Mouse (Mus musculus): ENCODE data around the gene Ccdc61. TPM values are rescaled to one million over a fixed set of nuclear protein-coding genes. Genes with fewer than 3 reads are reported as not detected.

Gene Ccdc61
- polyA plus RNA-seq (2014; fragmentation: Nextera tagmentation; extraction: Ambion mirVana): 20.8 and 21.1 TPM in 2 replicates

DNA sequence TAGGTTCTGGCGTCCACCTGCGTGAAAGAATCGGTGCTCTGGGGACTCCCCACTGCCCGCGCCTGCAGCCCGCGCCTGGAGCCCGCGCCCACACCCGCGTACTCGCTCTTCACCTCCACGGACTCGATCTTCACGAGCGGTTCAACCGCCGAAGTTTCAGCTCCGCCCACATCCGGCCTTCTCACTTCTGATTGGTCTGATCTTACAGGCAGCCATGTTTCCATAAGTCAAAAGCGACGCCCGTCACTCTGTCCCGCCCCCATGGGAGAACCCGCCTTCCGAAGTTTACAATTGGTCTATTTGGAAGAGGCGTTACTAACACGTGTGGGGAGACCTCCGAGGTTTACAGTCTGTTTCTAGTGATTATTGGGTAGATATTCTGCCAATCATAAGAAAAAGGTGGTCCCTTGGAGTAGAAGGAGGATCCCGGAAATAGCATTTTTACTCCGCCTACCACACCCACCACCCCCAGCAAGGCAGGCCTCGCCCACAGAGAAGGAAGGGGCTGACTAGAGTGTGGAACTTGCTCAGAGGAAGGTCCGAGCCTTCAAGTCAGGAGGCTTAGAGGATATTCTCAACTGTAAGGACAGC is at the start of gene Ccdc61:
Gene Ccdc61, minus strand, starts transcription at position 175 of the 591 bp plus-strand sequence.
- Histone ChIP-seq H3K27me3 (replicated peaks; ENCODE audit: control insufficient read depth, insufficient read depth, low read length) (no peaks in the 10 kb centered on the region), H3K4me1 (replicated peaks; ENCODE audit: control insufficient read depth, insufficient read depth, low read length) (peaks cover 12% of the 10 kb centered on the region; the same call in 1 of the 2 replicates), H3K4me3 (ENCODE audit: low read depth, low read length) (peak within 1 kb of the TSS; percentile 84), H3K9me3 (ENCODE audit: control insufficient read depth, low read length) (no peaks in the 10 kb centered on the region), H3K9ac (ENCODE audit: low read depth, low read length) (peak within 1 kb of the TSS; percentile 73), H3K4me2 (peak within 1 kb of the TSS; percentile 85), H3K36me3 (ENCODE audit: control insufficient read depth, insufficient read depth, low read length) (no peaks in the 10 kb centered on the region), H3K27ac (ENCODE audit: low read depth, low read length) (no peak within 1 kb of the TSS)
- WGBS: 0% methylated on average over 33 of the region's 33 CpGs
- DNase-seq (ENCODE audit: low spot score) (peak; percentile 92), ATAC-seq (replicated peaks; ENCODE audit: low FRiP score) (peak; percentile 97)

DNA sequence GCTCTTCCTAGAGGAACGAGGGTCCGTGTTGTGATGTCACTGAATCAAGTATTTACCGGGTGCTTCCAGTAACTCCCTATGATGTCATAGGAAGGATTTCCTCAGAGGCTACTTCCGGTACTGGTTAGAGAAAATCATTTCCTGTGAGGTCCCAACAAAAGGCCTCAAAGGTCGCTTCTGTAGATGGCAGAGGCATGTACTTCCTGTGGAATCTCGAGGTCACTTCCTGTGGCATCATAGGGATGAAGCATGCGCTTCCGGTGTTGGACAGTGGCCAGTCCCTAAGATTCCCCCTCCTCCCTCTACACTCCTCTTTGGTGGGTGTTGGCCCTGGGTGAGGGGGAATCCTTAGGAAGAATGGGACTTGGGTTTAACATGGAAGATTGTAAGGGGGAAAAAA is 49.2 kb upstream of the Ccdc61 start:
- H3K4me3 ChIP-seq (ENCODE audit: low read depth, low read length): no peak overlapping the region
- DNase-seq (ENCODE audit: low spot score) (no peak), ATAC-seq (replicated peaks; ENCODE audit: low FRiP score) (no peak; the same call in 1 of the 2 replicates)
- H3K4me2 ChIP-seq: no peak overlapping the region
- no peak overlapping the region for H3K27ac ChIP-seq (ENCODE audit: low read depth, low read length)
- WGBS: 38% methylated on average over 8 of the region's 8 CpGs
- H3K9ac ChIP-seq (ENCODE audit: low read depth, low read length): no peak overlapping the region
- no peaks in the 10 kb centered on the region for H3K9me3 ChIP-seq (ENCODE audit: control insufficient read depth, low read length)
- H3K36me3 ChIP-seq (ENCODE audit: control insufficient read depth, insufficient read depth, low read length): no peaks in the 10 kb centered on the region
- peaks cover 83% of the 10 kb centered on the region for H3K27me3 ChIP-seq (replicated peaks; ENCODE audit: control insufficient read depth, insufficient read depth, low read length)
- H3K4me1 ChIP-seq (replicated peaks; ENCODE audit: control insufficient read depth, insufficient read depth, low read length): no peaks in the 10 kb centered on the region; the same call in 1 of the 2 replicates

DNA sequence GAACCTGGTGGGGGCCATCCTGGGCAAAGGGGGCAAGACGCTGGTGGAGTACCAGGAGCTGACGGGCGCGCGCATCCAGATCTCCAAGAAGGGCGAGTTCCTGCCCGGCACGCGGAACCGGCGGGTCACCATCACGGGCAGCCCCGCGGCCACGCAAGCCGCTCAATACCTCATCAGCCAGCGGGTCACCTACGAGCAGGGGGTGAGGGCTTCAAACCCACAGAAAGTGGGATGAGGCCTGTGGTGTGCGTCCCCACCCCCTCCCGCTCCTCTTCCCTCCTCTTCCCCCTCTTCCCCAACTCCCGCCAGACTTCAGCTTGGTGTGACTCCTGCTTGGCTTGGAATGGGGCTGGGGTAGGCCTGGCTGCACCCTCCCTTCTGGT is 48.2 kb upstream of the Ccdc61 start:
- Histone ChIP-seq H3K9ac (ENCODE audit: low read depth, low read length) (peak overlapping the region; percentile 54), H3K36me3 (ENCODE audit: control insufficient read depth, insufficient read depth, low read length) (no peaks in the 10 kb centered on the region), H3K4me1 (replicated peaks; ENCODE audit: control insufficient read depth, insufficient read depth, low read length) (no peaks in the 10 kb centered on the region; the same call in 1 of the 2 replicates), H3K27ac (ENCODE audit: low read depth, low read length) (no peak overlapping the region), H3K27me3 (replicated peaks; ENCODE audit: control insufficient read depth, insufficient read depth, low read length) (peaks cover 73% of the 10 kb centered on the region), H3K9me3 (ENCODE audit: control insufficient read depth, low read length) (no peaks in the 10 kb centered on the region), H3K4me2 (peak overlapping the region; percentile 72), H3K4me3 (ENCODE audit: low read depth, low read length) (peak overlapping the region; percentile 62)
- DNase-seq (ENCODE audit: low spot score) (no peak), ATAC-seq (replicated peaks; ENCODE audit: low FRiP score) (peak; percentile 12; the same call in 1 of the 2 replicates)
- under 1% methylated on average over 21 of the region's 21 CpGs for WGBS

DNA sequence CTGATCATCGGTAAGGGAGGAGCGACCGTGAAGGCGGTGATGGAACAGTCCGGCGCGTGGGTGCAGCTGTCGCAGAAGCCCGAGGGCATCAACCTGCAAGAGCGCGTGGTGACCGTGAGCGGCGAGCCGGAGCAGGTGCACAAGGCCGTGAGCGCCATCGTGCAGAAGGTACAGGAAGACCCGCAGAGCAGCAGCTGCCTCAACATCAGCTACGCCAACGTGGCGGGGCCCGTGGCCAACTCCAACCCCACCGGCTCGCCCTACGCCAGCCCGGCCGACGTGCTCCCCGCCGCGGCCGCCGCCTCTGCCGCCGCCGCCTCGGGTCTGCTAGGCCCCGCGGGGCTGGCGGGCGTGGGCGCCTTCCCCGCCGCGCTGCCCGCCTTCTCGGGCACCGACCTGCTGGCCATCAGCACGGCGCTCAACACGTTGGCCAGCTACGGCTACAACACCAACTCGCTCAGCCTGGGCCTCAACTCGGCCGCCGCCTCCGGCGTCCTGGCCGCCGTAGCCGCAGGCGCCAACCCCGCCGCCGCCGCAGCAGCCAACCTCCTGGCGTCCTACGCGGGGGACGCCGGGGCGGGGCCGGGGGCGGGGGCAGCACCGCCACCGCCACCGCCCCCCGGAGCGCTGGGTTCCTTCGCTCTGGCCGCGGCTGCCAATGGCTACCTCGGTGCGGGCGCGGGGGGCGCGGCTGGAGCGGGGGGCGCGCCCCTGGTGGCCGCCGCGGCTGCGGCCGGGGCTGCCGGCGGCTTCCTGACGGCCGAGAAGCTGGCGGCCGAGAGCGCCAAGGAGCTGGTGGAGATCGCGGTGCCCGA is 47.6 kb upstream of the Ccdc61 start:
- H3K9me3 ChIP-seq (ENCODE audit: control insufficient read depth, low read length): no peaks in the 10 kb centered on the region
- peak overlapping the region; percentile 72 for H3K4me2 ChIP-seq
- DNase-seq (ENCODE audit: low spot score) (peak; percentile 63), ATAC-seq (replicated peaks; ENCODE audit: low FRiP score) (peak; percentile 69)
- peak overlapping the region; percentile 54 for H3K9ac ChIP-seq (ENCODE audit: low read depth, low read length)
- H3K27me3 ChIP-seq (replicated peaks; ENCODE audit: control insufficient read depth, insufficient read depth, low read length): peaks cover 67% of the 10 kb centered on the region
- 1% methylated on average over 103 of the region's 107 CpGs for WGBS
- no peaks in the 10 kb centered on the region; the same call in 1 of the 2 replicates for H3K4me1 ChIP-seq (replicated peaks; ENCODE audit: control insufficient read depth, insufficient read depth, low read length)
- H3K36me3 ChIP-seq (ENCODE audit: control insufficient read depth, insufficient read depth, low read length): no peaks in the 10 kb centered on the region
- no peak overlapping the region for H3K27ac ChIP-seq (ENCODE audit: low read depth, low read length)
- peak overlapping the region; percentile 62 for H3K4me3 ChIP-seq (ENCODE audit: low read depth, low read length)

DNA sequence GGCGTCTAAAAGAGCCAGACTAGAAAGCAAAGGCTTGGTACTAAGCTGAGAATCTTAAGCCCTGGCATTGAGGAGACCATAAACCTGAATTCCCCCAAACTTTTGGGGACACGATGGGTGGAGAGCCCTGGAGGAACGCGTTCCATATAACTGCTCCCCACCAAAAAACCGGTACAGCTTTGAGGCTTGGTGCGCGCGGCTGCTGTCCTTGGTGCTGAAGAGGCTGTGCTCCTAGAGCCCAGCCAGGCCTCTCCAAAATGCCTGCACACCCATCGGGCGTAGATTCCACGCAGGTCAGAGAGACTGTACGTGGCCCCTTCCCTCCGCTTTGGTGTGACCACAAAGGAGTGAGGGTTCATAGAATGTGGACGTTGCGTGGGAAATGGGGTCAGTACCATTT is 41.2 kb upstream of the Ccdc61 start:
- 16% methylated on average over 15 of the region's 15 CpGs for WGBS
- Histone ChIP-seq H3K9ac (ENCODE audit: low read depth, low read length) (no peak overlapping the region), H3K4me1 (replicated peaks; ENCODE audit: control insufficient read depth, insufficient read depth, low read length) (peaks cover 3% of the 10 kb centered on the region; the same call in 1 of the 2 replicates), H3K4me3 (ENCODE audit: low read depth, low read length) (no peak overlapping the region), H3K4me2 (no peak overlapping the region), H3K27ac (ENCODE audit: low read depth, low read length) (no peak overlapping the region), H3K9me3 (ENCODE audit: control insufficient read depth, low read length) (no peaks in the 10 kb centered on the region), H3K36me3 (ENCODE audit: control insufficient read depth, insufficient read depth, low read length) (no peaks in the 10 kb centered on the region), H3K27me3 (replicated peaks; ENCODE audit: control insufficient read depth, insufficient read depth, low read length) (peaks cover 7% of the 10 kb centered on the region)
- ATAC-seq (replicated peaks; ENCODE audit: low FRiP score): no peak
- peak; percentile 69 for DNase-seq (ENCODE audit: low spot score)

DNA sequence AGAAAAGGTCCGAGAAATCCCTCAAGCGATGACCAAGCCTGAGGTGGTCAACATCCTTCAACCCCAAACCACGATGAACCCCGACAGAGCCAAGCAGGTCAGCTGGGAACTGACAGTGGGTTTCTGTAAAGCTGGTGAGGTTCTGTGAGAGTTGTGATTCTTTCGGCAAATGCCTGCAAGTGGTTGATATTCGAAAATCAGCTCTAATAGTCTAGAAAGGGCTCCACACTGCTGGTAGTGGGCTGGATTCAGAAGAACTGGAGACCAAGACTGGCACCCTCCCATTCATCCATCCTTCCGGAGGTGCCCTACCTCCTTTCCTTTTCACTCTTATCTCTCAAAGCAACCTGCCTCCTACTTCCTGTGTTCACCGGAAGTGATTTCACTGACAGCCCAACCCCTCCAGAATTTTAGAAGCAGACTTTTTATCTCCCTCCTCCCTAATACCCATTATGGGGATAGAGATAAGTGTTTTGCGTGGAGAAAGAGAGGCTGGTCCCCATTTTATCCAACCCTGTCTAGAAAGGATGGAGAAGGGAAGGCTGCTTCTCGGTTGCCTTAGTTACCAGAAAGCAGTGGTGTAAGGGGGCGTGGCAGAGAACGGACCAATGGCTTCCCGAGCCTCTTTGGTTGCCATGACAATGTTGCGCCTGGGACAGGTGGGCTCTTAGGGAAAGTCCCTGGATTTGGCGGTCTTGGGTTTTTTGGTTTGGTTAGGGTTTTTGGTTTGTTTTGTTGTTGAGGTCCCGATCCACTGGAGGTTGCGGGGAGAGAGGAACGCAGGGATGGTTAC is 40.5 kb upstream of the Ccdc61 start:
- H3K27ac ChIP-seq (ENCODE audit: low read depth, low read length): no peak overlapping the region
- ATAC-seq (replicated peaks; ENCODE audit: low FRiP score) (no peak), DNase-seq (ENCODE audit: low spot score) (no peak)
- no peak overlapping the region for H3K4me2 ChIP-seq
- no peak overlapping the region for H3K4me3 ChIP-seq (ENCODE audit: low read depth, low read length)
- no peaks in the 10 kb centered on the region for H3K36me3 ChIP-seq (ENCODE audit: control insufficient read depth, insufficient read depth, low read length)
- H3K4me1 ChIP-seq (replicated peaks; ENCODE audit: control insufficient read depth, insufficient read depth, low read length): peaks cover 3% of the 10 kb centered on the region; the same call in 1 of the 2 replicates
- 22% methylated on average over 18 of the region's 18 CpGs for WGBS
- 0 out of 2 replicates have a peak, but pooled peaks cover 3% of the 10 kb centered on the region for H3K27me3 ChIP-seq (replicated peaks; ENCODE audit: control insufficient read depth, insufficient read depth, low read length)
- no peaks in the 10 kb centered on the region for H3K9me3 ChIP-seq (ENCODE audit: control insufficient read depth, low read length)
- no peak overlapping the region for H3K9ac ChIP-seq (ENCODE audit: low read depth, low read length)

DNA sequence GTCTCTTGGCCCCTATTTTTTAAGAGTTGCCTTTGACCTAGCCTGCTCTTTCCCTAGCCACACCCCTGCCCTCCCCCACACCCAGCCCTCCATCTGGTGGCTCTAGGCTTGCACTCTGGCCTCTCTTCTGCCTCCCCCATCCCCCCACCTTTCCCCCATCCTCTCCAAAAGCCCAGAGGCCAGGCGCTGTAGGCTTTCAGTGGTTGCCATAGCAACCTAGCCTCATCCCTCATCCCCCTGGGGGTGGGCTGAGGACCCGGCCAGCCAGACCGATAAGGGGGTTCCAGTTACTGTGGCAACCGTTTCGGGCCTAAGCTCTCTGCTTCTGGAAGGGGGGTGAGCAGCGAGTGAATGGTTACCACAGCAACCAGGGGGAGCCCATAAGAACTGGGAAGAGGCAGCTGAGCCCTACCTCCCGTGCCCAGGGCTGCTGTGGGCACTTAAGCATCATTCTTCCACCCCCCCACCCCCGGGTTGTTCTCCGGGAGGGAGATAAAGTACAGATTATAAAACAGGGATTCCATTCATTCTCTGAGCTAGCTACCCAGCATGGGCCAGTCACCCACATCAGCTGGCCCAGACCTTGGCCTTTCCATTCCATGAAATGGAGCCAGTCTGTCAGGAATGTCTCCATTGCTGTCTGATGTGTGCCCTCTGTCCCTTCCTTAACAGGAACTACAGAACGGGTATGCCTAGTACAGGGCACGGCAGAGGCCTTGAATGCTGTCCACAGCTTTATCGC is 39.7 kb upstream of the Ccdc61 start:
- no peak overlapping the region for H3K27ac ChIP-seq (ENCODE audit: low read depth, low read length)

DNA sequence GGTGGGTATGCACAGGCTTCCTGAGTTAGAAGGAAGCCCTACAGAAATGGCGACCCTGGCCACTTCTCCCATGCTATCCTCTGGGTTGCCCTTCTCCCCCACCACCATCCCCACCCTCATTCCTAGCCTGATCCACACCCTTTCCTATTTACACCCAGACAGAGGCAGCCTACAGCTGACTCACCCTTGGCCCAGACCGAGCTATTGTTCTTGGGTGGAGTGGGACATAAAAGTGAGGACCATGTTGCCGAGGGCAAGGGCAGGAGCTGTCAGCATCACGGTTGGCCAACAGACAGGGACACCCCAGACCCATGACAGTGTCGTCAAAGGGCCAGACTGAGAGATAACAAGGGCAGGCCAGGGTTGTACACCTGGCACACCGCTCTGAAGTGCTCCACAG is 37.9 kb upstream of the Ccdc61 start:
- WGBS: 51% methylated on average over 6 of the region's 6 CpGs
- H3K9ac ChIP-seq (ENCODE audit: low read depth, low read length): no peak overlapping the region

More for the DNA sequence above, 39.7 kb upstream of the Ccdc61 start:
- H3K4me1 ChIP-seq (replicated peaks; ENCODE audit: control insufficient read depth, insufficient read depth, low read length): peaks cover 3% of the 10 kb centered on the region; the same call in 1 of the 2 replicates
- H3K36me3 ChIP-seq (ENCODE audit: control insufficient read depth, insufficient read depth, low read length): no peaks in the 10 kb centered on the region
- ATAC-seq (replicated peaks; ENCODE audit: low FRiP score): no peak
- H3K4me2 ChIP-seq: no peak overlapping the region
- H3K4me3 ChIP-seq (ENCODE audit: low read depth, low read length): no peak overlapping the region
- DNase-seq (ENCODE audit: low spot score): no peak
- 0 out of 2 replicates have a peak, but pooled peaks cover 3% of the 10 kb centered on the region for H3K27me3 ChIP-seq (replicated peaks; ENCODE audit: control insufficient read depth, insufficient read depth, low read length)
- no peak overlapping the region for H3K9ac ChIP-seq (ENCODE audit: low read depth, low read length)
- no peaks in the 10 kb centered on the region for H3K9me3 ChIP-seq (ENCODE audit: control insufficient read depth, low read length)
- 34% methylated on average over 12 of the region's 12 CpGs for WGBS

More for the DNA sequence above, 37.9 kb upstream of the Ccdc61 start:
- no peak overlapping the region for H3K4me2 ChIP-seq
- no peaks in the 10 kb centered on the region for H3K9me3 ChIP-seq (ENCODE audit: control insufficient read depth, low read length)
- ATAC-seq (replicated peaks; ENCODE audit: low FRiP score) (no peak), DNase-seq (ENCODE audit: low spot score) (no peak)
- H3K27ac ChIP-seq (ENCODE audit: low read depth, low read length): no peak overlapping the region
- no peak overlapping the region for H3K4me3 ChIP-seq (ENCODE audit: low read depth, low read length)
- 0 out of 2 replicates have a peak, but pooled peaks cover 3% of the 10 kb centered on the region for H3K27me3 ChIP-seq (replicated peaks; ENCODE audit: control insufficient read depth, insufficient read depth, low read length)
- H3K4me1 ChIP-seq (replicated peaks; ENCODE audit: control insufficient read depth, insufficient read depth, low read length): peaks cover 3% of the 10 kb centered on the region; the same call in 1 of the 2 replicates
- H3K36me3 ChIP-seq (ENCODE audit: control insufficient read depth, insufficient read depth, low read length): no peaks in the 10 kb centered on the region

All from liver, embryonic 11.5 days (tissue).